Mouse (Mus musculus) lung, embryonic 15.5 days (tissue): Measurements from ENCODE around the gene St6galnac6. TPM values are rescaled to one million over a fixed set of nuclear protein-coding genes. Genes with fewer than 3 reads are reported as not detected.

Experiments
- ATAC-seq: fragments of 200-750 bp; cut with Nextera tagmentation; 2 replicates; pipeline ENCODE4 v1.8.0; 2017; ENCODE audit warnings: moderate number of reproducible peaks, borderline replicate concordance; ENCODE audit not compliant: low FRiP score, low TSS enrichment; ENCODE audit errors: extremely low read depth
- H3K27ac ChIP-seq: fragments of 300-500 bp; sonication (generic); 2 replicates; pipeline ENCODE4 v1.5.1; 2015; ENCODE audit warnings: moderate library complexity, mild to moderate bottlenecking, inconsistent platforms
- H3K27me3 ChIP-seq: fragments of 300-500 bp; sonication (generic); 2 replicates; pipeline ENCODE4 v1.6.1; 2015; ENCODE audit warnings: inconsistent platforms
- H3K36me3 ChIP-seq: fragments of 300-500 bp; sonication (generic); 2 replicates; pipeline ENCODE4 v1.6.1; 2015; ENCODE audit warnings: inconsistent platforms
- H3K4me1 ChIP-seq: fragments of 300-500 bp; sonication (generic); 2 replicates; pipeline ENCODE4 v1.6.1; 2015; ENCODE audit warnings: inconsistent platforms
- H3K4me2 ChIP-seq: fragments of 300-500 bp; sonication (generic); 2 replicates; pipeline ENCODE4 v1.6.1; 2015; ENCODE audit warnings: inconsistent platforms, mild to moderate bottlenecking, moderate library complexity
- H3K4me3 ChIP-seq: fragments of 300-500 bp; sonication (generic); 2 replicates; pipeline ENCODE4 v1.5.1; 2015; ENCODE audit warnings: mild to moderate bottlenecking, inconsistent platforms
- H3K9ac ChIP-seq: fragments of 300-500 bp; sonication (generic); 2 replicates; pipeline ENCODE4 v1.6.1; 2015; ENCODE audit warnings: inconsistent platforms
- H3K9me3 ChIP-seq: fragments of 300-500 bp; sonication (generic); 2 replicates; pipeline ENCODE4 v1.6.1; 2016; ENCODE audit warnings: inconsistent platforms
- WGBS: fragments of 180-500 bp; shearing (Covaris S2); methylation state at CpG from one replicate; pipeline ENCODE4 v1.1.7; 2015; 5-methylcytosine and 5-hydroxymethylcytosine counted together
- polyA plus RNA-seq: library from polyadenylated mRNA; unstranded; fragments of >200 nt; fragmentation: Nextera tagmentation; extraction: Ambion mirVana; gene quantifications from 2 replicates; pipeline ENCODE4 v1.2.1, GENCODE M21; 2015

The St6galnac6 gene
- polyA plus RNA-seq, 1 experiment from 2014 or later, result 26.2 TPM

GRCm38 (mm10) chr2:32645647-32646046 is 46.1 kb downstream of the St6galnac6 start:
- Histone ChIP-seq H3K4me1 (peaks cover 41% of the 10 kb centered on the region), H3K27ac (peak overlapping the region; percentile 89), H3K9ac (no peak overlapping the region), H3K9me3 (no peaks in the 10 kb centered on the region), H3K27me3 (no peaks in the 10 kb centered on the region), H3K4me2 (no peak overlapping the region), H3K4me3 (no peak overlapping the region), H3K36me3 (no peaks in the 10 kb centered on the region)
- no peak for ATAC-seq
- 65% methylated on average over 3 of the region's 3 CpGs for WGBS

- peaks cover 38% of the 10 kb centered on the region for H3K4me1 ChIP-seq
These were observed 47.0 kb downstream of the St6galnac6 start, which contains the start of gene Eng for GRCm38 (mm10) chr2:32646379-32647056. Gene Eng, plus strand, starts transcription at chr2:32646595.

GRCm38 (mm10) chr2:32647366-32647765 is 47.9 kb downstream of the St6galnac6 start:
- H3K9ac ChIP-seq, result peak overlapping the region; percentile 54; the same call in 1 of the 2 replicates
- peak overlapping the region; percentile 52 for H3K4me2 ChIP-seq
- peak overlapping the region; percentile 51 for H3K4me3 ChIP-seq
- ATAC-seq, result no peak
- no peaks in the 10 kb centered on the region for H3K36me3 ChIP-seq
- H3K9me3 ChIP-seq, result no peaks in the 10 kb centered on the region
- peaks cover 37% of the 10 kb centered on the region for H3K4me1 ChIP-seq
- H3K27me3 ChIP-seq, result no peaks in the 10 kb centered on the region
- H3K27ac ChIP-seq, result peak overlapping the region; percentile 89
- 74% methylated on average over 7 of the region's 7 CpGs for WGBS

More at GRCm38 (mm10) chr2:32646379-32647056, 47.0 kb downstream of the St6galnac6 start, which contains the start of gene Eng:
- peak within 1 kb of the TSS; percentile 51 for H3K4me3 ChIP-seq
- no peaks in the 10 kb centered on the region for H3K36me3 ChIP-seq
- peak within 1 kb of the TSS; percentile 54 for H3K9ac ChIP-seq
- peak; percentile 88 for ATAC-seq
- H3K9me3 ChIP-seq, result no peaks in the 10 kb centered on the region
- WGBS, result 40% methylated on average over 31 of the region's 31 CpGs
- H3K4me2 ChIP-seq, result peak within 1 kb of the TSS; percentile 52
- peak within 1 kb of the TSS; percentile 89 for H3K27ac ChIP-seq
- no peaks in the 10 kb centered on the region for H3K27me3 ChIP-seq

GRCm38 (mm10) chr2:32653764-32654163 is 54.3 kb downstream of the St6galnac6 start:
- Histone ChIP-seq H3K27me3 (no peaks in the 10 kb centered on the region), H3K9ac (no peak overlapping the region), H3K4me3 (no peak overlapping the region), H3K9me3 (no peaks in the 10 kb centered on the region), H3K4me2 (peak overlapping the region; percentile 19; the same call in 1 of the 2 replicates), H3K4me1 (peaks cover 39% of the 10 kb centered on the region), H3K36me3 (peaks cover 9% of the 10 kb centered on the region), H3K27ac (peak overlapping the region; percentile 81)
- WGBS, result 20% methylated on average over 7 of the region's 7 CpGs
- no peak for ATAC-seq

- Histone ChIP-seq H3K9ac (no peak overlapping the region), H3K36me3 (peaks cover 17% of the 10 kb centered on the region), H3K4me3 (no peak overlapping the region), H3K4me2 (0 out of 2 replicates have a peak overlapping the region, but pooled peaks have one; percentile 8), H3K9me3 (no peaks in the 10 kb centered on the region), H3K27ac (peak overlapping the region; percentile 81), H3K4me1 (peaks cover 34% of the 10 kb centered on the region), H3K27me3 (no peaks in the 10 kb centered on the region)
- 42% methylated on average over 14 of the region's 14 CpGs for WGBS
- ATAC-seq, result 0 out of 2 replicates have a peak, but pooled peaks have one; percentile 29
These were observed 55.4 kb downstream of the St6galnac6 start for GRCm38 (mm10) chr2:32654743-32655393.

- ATAC-seq, result no peak
- Histone ChIP-seq H3K4me1 (peaks cover 34% of the 10 kb centered on the region), H3K4me2 (no peak overlapping the region), H3K4me3 (no peak overlapping the region), H3K36me3 (peaks cover 17% of the 10 kb centered on the region), H3K9me3 (no peaks in the 10 kb centered on the region), H3K27me3 (no peaks in the 10 kb centered on the region), H3K27ac (peak overlapping the region; percentile 81), H3K9ac (no peak overlapping the region)
- 61% methylated on average over 3 of the region's 3 CpGs for WGBS
These were observed 55.9 kb downstream of the St6galnac6 start for GRCm38 (mm10) chr2:32655394-32655744.

- H3K4me2 ChIP-seq, result no peak overlapping the region
- H3K27me3 ChIP-seq, result no peaks in the 10 kb centered on the region
- H3K27ac ChIP-seq, result peak overlapping the region; percentile 81
- H3K4me3 ChIP-seq, result no peak overlapping the region
- H3K36me3 ChIP-seq, result peaks cover 17% of the 10 kb centered on the region
- no peaks in the 10 kb centered on the region for H3K9me3 ChIP-seq
- 27% methylated on average over 12 of the region's 12 CpGs for WGBS
- peaks cover 36% of the 10 kb centered on the region for H3K4me1 ChIP-seq
- no peak overlapping the region for H3K9ac ChIP-seq
- ATAC-seq, result peak; percentile 71
These were observed 56.3 kb downstream of the St6galnac6 start for GRCm38 (mm10) chr2:32655826-32656225.

- H3K9ac ChIP-seq, result no peak overlapping the region
- no peak overlapping the region for H3K4me2 ChIP-seq
- no peaks in the 10 kb centered on the region for H3K27me3 ChIP-seq
- no peak for ATAC-seq
- H3K4me3 ChIP-seq, result no peak overlapping the region
- H3K36me3 ChIP-seq, result peaks cover 17% of the 10 kb centered on the region
- WGBS, result 97% methylated on average over 2 of the region's 2 CpGs
- H3K9me3 ChIP-seq, result no peaks in the 10 kb centered on the region
- H3K4me1 ChIP-seq, result peaks cover 42% of the 10 kb centered on the region
- H3K27ac ChIP-seq, result no peak overlapping the region; the same call in 1 of the 2 replicates
These were observed 59.4 kb downstream of the St6galnac6 start for GRCm38 (mm10) chr2:32658873-32659272.

GRCm38 (mm10) chr2:32661509-32662107 is 62.1 kb downstream of the St6galnac6 start:
- Histone ChIP-seq H3K27ac (peak overlapping the region; percentile 59), H3K4me3 (no peak overlapping the region), H3K27me3 (no peaks in the 10 kb centered on the region), H3K9me3 (no peaks in the 10 kb centered on the region), H3K4me1 (peaks cover 18% of the 10 kb centered on the region), H3K36me3 (peaks cover 17% of the 10 kb centered on the region), H3K9ac (peak overlapping the region; percentile 4; the same call in 1 of the 2 replicates), H3K4me2 (no peak overlapping the region)
- WGBS, result 17% methylated on average over 7 of the region's 7 CpGs
- peak; percentile 13 for ATAC-seq

GRCm38 (mm10) chr2:32662291-32662690 is 62.8 kb downstream of the St6galnac6 start:
- H3K9ac ChIP-seq, result no peak overlapping the region
- no peak overlapping the region for H3K4me2 ChIP-seq
- H3K9me3 ChIP-seq, result no peaks in the 10 kb centered on the region
- H3K4me3 ChIP-seq, result no peak overlapping the region
- whole genome bisulfite sequencing, result 42% methylated on average over 5 of the region's 5 CpGs
- H3K4me1 ChIP-seq, result peaks cover 18% of the 10 kb centered on the region
- H3K27ac ChIP-seq, result peak overlapping the region; percentile 59
- no peak for ATAC-seq
- no peaks in the 10 kb centered on the region for H3K27me3 ChIP-seq
- H3K36me3 ChIP-seq, result peaks cover 15% of the 10 kb centered on the region

- no peak overlapping the region for H3K9ac ChIP-seq
- no peak overlapping the region for H3K4me2 ChIP-seq
- peaks cover 7% of the 10 kb centered on the region; the same call in 1 of the 2 replicates for H3K36me3 ChIP-seq
- no peak overlapping the region for H3K27ac ChIP-seq
- no peak overlapping the region for H3K4me3 ChIP-seq
- no peak for ATAC-seq
- H3K4me1 ChIP-seq, result peaks cover 16% of the 10 kb centered on the region
- 68% methylated on average over 8 of the region's 8 CpGs for WGBS
- no peaks in the 10 kb centered on the region for H3K27me3 ChIP-seq
- H3K9me3 ChIP-seq, result no peaks in the 10 kb centered on the region
These were observed 65.8 kb downstream of the St6galnac6 start for GRCm38 (mm10) chr2:32665345-32665744.
